Mouse (Mus musculus): ENCODE results near the gene Hebp1.

Gene Hebp1

GRCm38 (mm10) chr6:135197446-135197845, 376 bp downstream of the Hebp1 start:
- no peak for DNase-seq (ENCODE audit: low read depth, low spot score)

DNA sequence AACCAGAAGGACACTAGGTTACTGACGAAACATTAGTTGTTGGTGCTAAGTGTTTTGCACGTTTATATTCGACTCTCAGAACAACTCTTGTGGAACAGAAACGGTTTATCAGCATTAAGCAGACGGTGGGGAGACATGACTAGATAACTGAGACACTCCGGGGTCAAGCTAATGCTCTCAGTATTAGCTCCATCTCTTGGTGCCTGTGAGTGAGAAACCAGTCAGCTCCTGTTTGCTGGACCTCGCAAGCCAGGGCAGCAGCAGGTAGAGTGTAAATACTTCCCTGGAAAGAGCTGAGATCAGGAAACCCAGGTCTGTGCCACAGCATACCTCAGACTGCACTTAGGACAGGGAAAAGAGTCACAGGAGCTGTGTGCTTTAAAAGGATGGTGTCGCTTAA, 1.1 kb downstream of the Hebp1 start:
- DNase-seq (ENCODE audit: low read depth, low spot score): no peak

GRCm38 (mm10) chr6:135194907-135195306, 2.9 kb downstream of the Hebp1 start:
- DNase-seq (ENCODE audit: low read depth, low spot score): no peak

- peak; percentile 37 for DNase-seq (ENCODE audit: low read depth, low spot score)
Observed at GRCm38 (mm10) chr6:135193733-135194132, 4.1 kb downstream of the Hebp1 start.

GRCm38 (mm10) chr6:135192993-135193392, 4.8 kb downstream of the Hebp1 start:
- no peak for DNase-seq (ENCODE audit: low read depth, low spot score)

GRCm38 (mm10) chr6:135191906-135192305, 5.9 kb downstream of the Hebp1 start:
- no peak for DNase-seq (ENCODE audit: low read depth, low spot score)

GRCm38 (mm10) chr6:135190122-135190521, 7.7 kb downstream of the Hebp1 start:
- no peak for DNase-seq (ENCODE audit: low read depth, low spot score)

DNA sequence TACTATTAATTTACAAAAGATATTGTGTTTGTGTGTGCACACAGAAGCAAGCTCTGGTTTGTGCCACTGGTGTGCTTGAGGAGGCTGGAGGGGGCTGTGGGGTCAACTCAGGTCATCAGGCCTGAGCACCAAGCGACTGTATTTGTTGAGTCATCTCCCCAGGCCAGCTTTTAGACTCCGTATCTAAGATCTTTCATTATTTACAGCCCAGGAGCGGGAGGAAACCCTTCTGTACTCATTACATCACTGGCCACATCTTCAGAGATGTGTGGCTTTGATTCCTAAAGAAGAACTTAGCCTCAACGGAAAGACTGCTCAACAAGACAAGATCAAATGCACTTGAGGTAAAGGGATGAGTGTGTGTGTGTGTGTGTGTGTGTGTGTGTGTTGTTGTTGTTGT, 9.2 kb downstream of the Hebp1 start:
- DNase-seq (ENCODE audit: low read depth, low spot score): no peak

- DNase-seq (ENCODE audit: low read depth, low spot score): peak; percentile 39
Observed at GRCm38 (mm10) chr6:135187076-135187917, 10.5 kb downstream of the Hebp1 start.

- no peak for DNase-seq (ENCODE audit: low read depth, low spot score)
Observed at GRCm38 (mm10) chr6:135183961-135184360, 13.9 kb downstream of the Hebp1 start.

DNA sequence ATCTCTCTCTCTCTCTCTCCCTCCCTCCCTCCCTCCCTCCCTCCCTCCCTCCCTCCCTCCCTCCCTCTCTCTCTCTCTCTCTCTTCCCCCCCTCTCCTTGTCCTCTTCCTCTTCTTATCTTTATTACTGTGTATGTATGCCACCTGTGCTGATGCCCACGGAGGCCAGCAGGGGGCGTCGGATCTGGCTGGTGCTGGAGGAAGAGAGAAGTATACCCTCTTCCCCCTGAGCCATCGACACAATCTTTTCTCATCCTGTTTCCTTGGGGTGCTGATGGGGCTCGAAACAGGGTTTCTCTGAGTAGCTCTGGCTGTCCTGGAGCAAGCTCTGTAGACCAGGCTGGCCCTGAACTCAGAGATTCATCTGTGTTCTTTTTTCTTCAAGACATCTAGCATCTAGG, 14.9 kb downstream of the Hebp1 start:
- DNase-seq (ENCODE audit: low read depth, low spot score): no peak

GRCm38 (mm10) chr6:135178599-135178998, 19.2 kb downstream of the Hebp1 start:
- no peak for DNase-seq (ENCODE audit: low read depth, low spot score)

GRCm38 (mm10) chr6:135177271-135177670, 20.6 kb downstream of the Hebp1 start:
- no peak for DNase-seq (ENCODE audit: low read depth, low spot score)

GRCm38 (mm10) chr6:135175014-135175413, 22.8 kb downstream of the Hebp1 start:
- DNase-seq (ENCODE audit: low read depth, low spot score): no peak

- DNase-seq (ENCODE audit: low read depth, low spot score): no peak
Observed at GRCm38 (mm10) chr6:135171736-135172135, 26.1 kb downstream of the Hebp1 start.

DNA sequence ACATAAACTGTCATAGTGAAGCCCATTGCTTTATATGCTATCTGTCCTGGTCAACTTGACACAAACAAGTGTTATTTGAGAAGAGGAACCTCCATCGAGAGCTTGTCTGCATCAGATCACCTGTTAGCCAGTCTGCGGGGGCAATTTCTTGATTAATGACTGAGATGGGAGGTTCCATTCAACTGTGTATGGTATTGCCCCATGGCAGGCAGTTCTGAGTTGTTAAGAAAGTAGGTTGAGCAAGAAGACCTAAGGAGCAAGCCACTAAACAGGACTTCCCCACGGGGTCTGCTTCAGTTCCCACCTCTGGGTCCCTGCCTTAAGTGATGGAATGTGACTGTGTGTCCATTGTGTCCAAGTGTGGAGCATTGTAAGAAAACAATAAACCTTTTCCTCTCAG, 28.6 kb downstream of the Hebp1 start:
- no peak for DNase-seq (ENCODE audit: low read depth, low spot score)

- DNase-seq (ENCODE audit: low read depth, low spot score): no peak
Observed at GRCm38 (mm10) chr6:135168471-135168870, 29.4 kb downstream of the Hebp1 start.

DNA sequence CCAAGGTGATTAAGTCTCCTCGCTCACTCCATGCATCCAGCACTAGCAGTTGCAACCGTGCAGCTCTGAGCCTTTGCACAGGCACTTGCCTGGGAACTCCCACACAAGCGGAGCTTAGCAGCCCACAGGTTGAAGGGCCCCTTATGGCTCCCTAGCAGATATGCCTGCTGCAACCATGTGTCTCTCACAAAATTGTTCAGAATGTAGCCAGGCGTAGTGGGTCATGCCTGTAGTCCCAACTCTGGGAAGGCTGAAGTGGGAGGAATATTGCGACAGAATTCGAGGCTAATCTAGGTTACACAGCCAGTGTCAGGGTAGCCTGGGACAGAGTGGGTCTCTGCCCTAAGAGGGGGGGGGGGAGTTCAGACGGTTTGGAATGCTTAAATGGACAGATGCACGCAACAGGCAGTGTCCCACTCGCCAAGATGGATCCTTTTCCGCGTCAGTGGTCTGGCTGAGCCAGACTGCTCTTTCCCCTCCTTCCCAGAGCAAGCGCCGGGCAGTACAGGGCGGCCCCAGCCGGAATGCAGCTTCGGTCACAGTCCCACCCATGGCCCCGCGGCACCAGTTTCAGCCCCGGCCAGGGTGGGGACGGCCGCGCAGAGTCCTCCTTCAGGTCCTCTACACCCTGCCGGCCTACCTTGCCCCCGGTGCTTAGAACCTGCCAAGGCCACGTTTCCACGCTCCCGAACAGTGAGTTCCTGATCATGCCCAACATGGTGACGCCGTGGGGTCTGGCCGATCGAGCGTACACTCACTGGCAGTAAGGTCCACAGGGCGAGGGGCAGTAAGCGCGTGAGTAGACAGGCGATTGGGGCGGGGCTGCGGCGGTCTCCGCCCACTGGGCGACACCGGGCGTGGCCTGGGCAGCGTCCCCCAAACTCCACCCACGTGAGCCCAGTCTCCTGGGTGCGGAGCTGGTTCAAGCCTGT, 30.2 kb downstream of the Hebp1 start:
- peak; percentile 82 for DNase-seq (ENCODE audit: low read depth, low spot score)

DNA sequence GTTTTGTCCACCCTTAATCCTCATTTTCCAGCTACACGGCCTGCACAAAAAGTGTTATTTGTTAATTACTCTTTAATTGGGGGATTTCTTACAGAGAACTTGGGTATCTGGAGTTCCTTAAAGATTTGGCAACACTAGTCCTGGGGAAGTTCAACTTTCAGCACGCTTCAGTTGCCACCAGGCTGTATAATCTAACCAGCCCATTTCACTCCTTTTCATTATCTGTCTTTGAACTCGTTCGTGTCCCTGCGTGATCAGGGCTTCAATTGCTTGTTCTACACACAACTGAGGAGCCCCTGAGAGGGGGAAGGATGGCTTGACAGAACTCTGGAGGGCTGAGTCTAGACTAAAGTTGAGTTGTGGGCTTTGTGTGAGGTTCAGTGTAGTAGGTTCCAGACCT, 31.1 kb downstream of the Hebp1 start:
- no peak for DNase-seq (ENCODE audit: low read depth, low spot score)

DNA sequence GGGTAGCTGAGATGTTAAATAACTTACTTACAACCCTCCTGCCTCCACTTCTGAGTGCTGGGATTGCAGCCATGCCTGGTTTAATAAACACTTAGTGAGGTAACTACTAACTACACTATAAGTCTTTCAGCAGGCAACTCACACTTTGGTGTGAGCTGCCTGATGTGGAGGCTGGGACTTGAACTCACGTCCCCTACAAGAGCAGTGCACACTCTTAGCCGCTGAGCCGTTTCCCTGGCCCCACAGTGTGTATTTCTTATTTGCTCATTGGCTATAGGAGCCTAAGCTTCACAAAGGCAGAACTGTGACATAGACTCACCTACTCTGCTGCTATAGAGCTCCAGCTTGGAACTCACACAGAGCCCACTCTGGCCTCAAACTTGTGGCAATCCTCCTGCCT, 31.6 kb downstream of the Hebp1 start:
- DNase-seq (ENCODE audit: low read depth, low spot score): no peak

- DNase-seq (ENCODE audit: low read depth, low spot score): no peak
Observed at GRCm38 (mm10) chr6:135165706-135166105, 32.1 kb downstream of the Hebp1 start.

GRCm38 (mm10) chr6:135165191-135165590, 32.6 kb downstream of the Hebp1 start:
- DNase-seq (ENCODE audit: low read depth, low spot score): no peak

DNA sequence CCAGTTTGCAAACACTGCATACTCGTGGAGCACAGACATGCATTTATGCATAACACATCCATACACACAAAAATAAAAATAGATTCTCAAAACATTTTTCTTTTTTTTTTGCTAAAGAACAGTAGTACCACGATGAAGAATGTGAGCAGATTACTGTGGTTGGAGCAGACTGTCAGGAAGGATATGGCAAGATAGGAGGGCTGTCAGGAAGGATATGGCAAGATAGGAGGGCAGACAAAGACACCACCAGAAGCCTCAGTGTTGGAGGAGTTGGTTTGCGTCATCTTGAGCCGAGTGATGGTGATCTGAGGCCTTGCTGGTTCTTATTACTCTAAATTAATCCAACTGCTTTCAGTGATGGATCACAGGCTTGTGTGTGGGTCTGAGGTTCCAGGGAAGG, 35.0 kb downstream of the Hebp1 start:
- no peak for DNase-seq (ENCODE audit: low read depth, low spot score)
